Mouse (Mus musculus): ENCODE measurements around the gene Trat1. TPM values are rescaled to one million over a fixed set of nuclear protein-coding genes. Genes with fewer than 3 reads are reported as not detected.

The Trat1 gene
- polyA plus RNA-seq (2014; fragmentation: Illumina TruSeq; extraction: RNeasy Lipid Tissue Mini Kit (QIAGEN cat#74804); ENCODE audit: low read depth, low replicate concordance), result 0.54 TPM

GRCm38 (mm10) chr16:48771971-48772445 lies at the start of gene Trat1:
Gene Trat1, minus strand, starts transcription at chr16:48772021.

DNA sequence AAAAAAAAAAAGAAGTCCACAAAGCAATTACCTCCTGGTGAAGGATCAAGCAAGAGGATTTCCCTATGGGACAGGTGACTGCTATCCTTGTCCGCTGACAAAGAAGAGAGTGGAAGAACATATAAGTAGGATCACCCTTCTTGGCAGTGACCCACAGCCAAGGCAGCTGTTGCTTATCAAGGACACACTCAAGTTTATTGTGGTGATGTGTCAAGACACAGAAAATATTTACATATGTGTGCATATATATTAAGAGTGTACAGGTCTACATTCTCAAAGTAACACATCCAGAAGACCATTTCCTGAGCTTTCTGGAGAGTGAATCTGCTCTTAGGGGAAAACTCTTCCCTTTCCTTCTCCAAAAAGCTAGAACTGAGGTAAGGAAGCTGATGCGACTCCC lies 44.9 kb upstream of the Trat1 start, which contains the start of gene Retnlb:
Gene Retnlb (plus strand): TSS at position 162 of the 400 bp plus-strand sequence.

Other genes with a start within 250 kb of the Trat1 start
- gene Retnlb, start 44.8 kb upstream of the Trat1 start, polyA plus RNA-seq (2014; fragmentation: Illumina TruSeq; extraction: RNeasy Lipid Tissue Mini Kit (QIAGEN cat#74804); ENCODE audit: low read depth, low replicate concordance), result 87.3 TPM
- gene Retnla, start 70.5 kb upstream of the Trat1 start, polyA plus RNA-seq (2014; fragmentation: Illumina TruSeq; extraction: RNeasy Lipid Tissue Mini Kit (QIAGEN cat#74804); ENCODE audit: low read depth, low replicate concordance), result 32.5 TPM
- gene Retnlg, start 100.6 kb upstream of the Trat1 start, polyA plus RNA-seq (2014; fragmentation: Illumina TruSeq; extraction: RNeasy Lipid Tissue Mini Kit (QIAGEN cat#74804); ENCODE audit: low read depth, low replicate concordance), result 1.9 TPM
- 25.9 TPM for gene Dzip3, start 222.1 kb upstream of the Trat1 start, polyA plus RNA-seq (2014; fragmentation: Illumina TruSeq; extraction: RNeasy Lipid Tissue Mini Kit (QIAGEN cat#74804); ENCODE audit: low read depth, low replicate concordance)
- gene Cip2a, start 222.2 kb upstream of the Trat1 start, polyA plus RNA-seq (2014; fragmentation: Illumina TruSeq; extraction: RNeasy Lipid Tissue Mini Kit (QIAGEN cat#74804); ENCODE audit: low read depth, low replicate concordance), result 38.0 TPM

Data from sigmoid colon, adult 10 weeks (tissue).